Mouse (Mus musculus) CH12F3 (cell line): ENCODE measurements around the gene Lrrk1.

ENCODE experiments used
- in situ Hi-C: fragments of 300-500 bp; cut with MboI; formaldehyde crosslinking; loops from 2 replicates; pipeline ENCODE4 v1.14.3; 2020; ENCODE audit warnings: low sequenced_read_pairs

Lrrk1 gene

GRCm38 (mm10) chr7:66260295-66260694 is 127.9 kb downstream of the Lrrk1 start:
- in situ Hi-C loops = loop anchor here (10.0 kb wide), 1 partner anchor 155 kb away; the partner anchor contains the start of gene Chsy1

GRCm38 (mm10) chr7:66259436-66260206 is 128.5 kb downstream of the Lrrk1 start:
- in situ Hi-C loops = loop anchor here (10.0 kb wide), 1 partner anchor 155 kb away; the partner anchor contains the start of gene Chsy1

- in situ Hi-C loops = no loop called here
Observed at GRCm38 (mm10) chr7:66258997-66259396, 129.2 kb downstream of the Lrrk1 start.

- in situ Hi-C loops = no loop called here
Observed at GRCm38 (mm10) chr7:66257232-66257631, 130.9 kb downstream of the Lrrk1 start.

GRCm38 (mm10) chr7:66256441-66256840 is 131.7 kb downstream of the Lrrk1 start:
- in situ Hi-C loops = no loop called here

GRCm38 (mm10) chr7:66254993-66255392 is 133.2 kb downstream of the Lrrk1 start:
- in situ Hi-C loops = no loop called here

GRCm38 (mm10) chr7:66253975-66254651 is 134.0 kb downstream of the Lrrk1 start:
- in situ Hi-C loops = no loop called here

- in situ Hi-C loops = no loop called here
Observed at GRCm38 (mm10) chr7:66250030-66250429, 138.1 kb downstream of the Lrrk1 start.

- in situ Hi-C loops = no loop called here
Observed at GRCm38 (mm10) chr7:66249426-66249825, 138.7 kb downstream of the Lrrk1 start.

GRCm38 (mm10) chr7:66249020-66249419 is 139.1 kb downstream of the Lrrk1 start:
- in situ Hi-C loops = no loop called here

- in situ Hi-C loops = no loop called here
Observed at GRCm38 (mm10) chr7:66248270-66248669, 139.9 kb downstream of the Lrrk1 start.

- in situ Hi-C loops = no loop called here
Observed at GRCm38 (mm10) chr7:66247274-66248021, 140.7 kb downstream of the Lrrk1 start.

GRCm38 (mm10) chr7:66246716-66247235 is 141.4 kb downstream of the Lrrk1 start:
- in situ Hi-C loops = no loop called here

GRCm38 (mm10) chr7:66245646-66246045 is 142.5 kb downstream of the Lrrk1 start:
- in situ Hi-C loops = no loop called here

- in situ Hi-C loops = no loop called here
Observed at GRCm38 (mm10) chr7:66243766-66244325, 144.3 kb downstream of the Lrrk1 start.

GRCm38 (mm10) chr7:66241855-66242412 is 146.2 kb downstream of the Lrrk1 start:
- in situ Hi-C loops = no loop called here

- in situ Hi-C loops = no loop called here
Observed at GRCm38 (mm10) chr7:66238157-66238556, 150.0 kb downstream of the Lrrk1 start.

GRCm38 (mm10) chr7:66233947-66234516 is 154.1 kb downstream of the Lrrk1 start:
- in situ Hi-C loops = no loop called here

GRCm38 (mm10) chr7:66233141-66233946 is 154.8 kb downstream of the Lrrk1 start:
- in situ Hi-C loops = no loop called here
